Comparison of ENCODE assay signal across 9 mouse cellular contexts in the genomic region with DNA sequence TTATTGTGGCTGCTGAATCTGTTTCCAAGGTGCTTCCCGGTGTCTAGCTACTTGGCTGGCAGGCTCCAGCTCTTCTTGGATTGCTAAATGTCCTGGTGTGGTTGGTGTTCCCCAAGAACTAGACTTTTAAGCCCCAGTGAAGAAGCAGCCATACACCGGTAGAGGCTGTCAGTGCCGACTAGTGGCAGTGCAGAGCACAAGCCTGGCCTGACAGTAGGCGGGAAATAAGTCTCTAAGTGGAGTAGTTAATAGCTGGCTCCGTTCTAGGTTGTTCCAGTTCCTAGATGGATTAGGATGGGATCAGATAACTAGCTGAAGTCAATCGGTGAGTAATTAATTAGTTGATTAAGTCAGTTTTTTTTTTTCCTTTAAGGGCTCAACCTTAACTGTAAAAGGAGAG. TPM values are rescaled to one million over a fixed set of nuclear protein-coding genes. Genes with fewer than 3 reads are reported as not detected.
DNase-seq lines count a peak whose midpoint lies in the region; ATAC-seq and TF ChIP-seq lines count a peak whose summit lies in the region.
"Had no signal": no experiment of that assay in that cellular context is flagged by ENCODE, and none has a peak within 500 bp of the region (broad histone marks: within the 10 kb centered on the region; RNA-seq: fewer than 3 reads in every experiment).

No protein-coding gene starts in this region.

- H3K4me3 ChIP-seq in kidney, embryonic 16.5 days (ENCODE audit: low read length) = no peak overlapping the region
- H3K4me3 ChIP-seq in MEL (ENCODE audit: control insufficient read depth in 1 of 2, insufficient read depth in 1 of 2, low read depth in 2 of 2, low read length in 2 of 2) = no peak overlapping the region
- H3K4me3 ChIP-seq: stomach, embryonic 15.5 days had no signal

- 44% methylated on average over 6 of the region's 6 CpGs for WGBS in kidney, embryonic 16.5 days

- DNase-seq in cerebellum, adult 18-20 months = peak; percentile 44 to 57
- DNase-seq in kidney, adult 18-20 months = peak; percentile 45
- peak; percentile 64 for DNase-seq in MEL (ENCODE audit: low read depth, low spot score)
- DNase-seq in spleen, adult 12 weeks (ENCODE audit: low spot score) = no peak

- peaks cover 71% of the 10 kb centered on the region for H3K79me2 ChIP-seq in MEL (ENCODE audit: control insufficient read depth, insufficient read depth, low read length, poor library complexity)

- no peak overlapping the region for H3K27ac ChIP-seq in kidney, embryonic 16.5 days (ENCODE audit: low read length)
- H3K27ac ChIP-seq in MEL (ENCODE audit: control insufficient read depth, low read depth, low read length) = 0 out of 2 replicates have a peak overlapping the region, but pooled peaks have one; percentile 3
- H3K27ac ChIP-seq: stomach, embryonic 15.5 days had no signal

- H3K4me1 ChIP-seq in kidney, embryonic 16.5 days (ENCODE audit: insufficient read depth, low read length) = peaks cover 33% of the 10 kb centered on the region
- H3K4me1 ChIP-seq in MEL (ENCODE audit: control insufficient read depth in 1 of 2, insufficient read depth in 2 of 2, low read length in 2 of 2) = peaks cover 27 to 33% of the 10 kb centered on the region in 2 experiments

- TF ChIP-seq CTCF in MEL (IDR thresholded peaks at IDR 0.05 in 2 of 3, conservative IDR thresholded peaks at IDR 0.05 in 1 of 3; ENCODE audit: control insufficient read depth in 1 of 3, insufficient read depth in 1 of 3, low read depth in 2 of 3, low read length in 3 of 3, poor library complexity in 1 of 3, severe bottlenecking in 1 of 3) = peak; percentile 30 to 64 (median 60); a peak in 5 of 6 replicates

- TF ChIP-seq EP300 in MEL (IDR thresholded peaks at IDR 0.05; ENCODE audit: low read depth in 1 of 2, low read length in 2 of 2) = no peak

- H3K4me2 ChIP-seq in kidney, embryonic 16.5 days (replicated peaks; ENCODE audit: low read depth, low read length) = no peak overlapping the region
- H3K4me2 ChIP-seq: stomach, embryonic 15.5 days had no signal

- no peak; the same call in 1 of the 2 replicates for TF ChIP-seq RAD21 in MEL (IDR thresholded peaks at IDR 0.05; ENCODE audit: low read depth, low read length)

- no peak for TF ChIP-seq POLR2A in MEL (IDR thresholded peaks at IDR 0.05; ENCODE audit: control insufficient read depth in 1 of 2, insufficient read depth in 1 of 2, low read depth in 1 of 2, low read length in 2 of 2, poor library complexity in 1 of 2)

- ATAC-seq in cerebellum, adult (ENCODE audit: insufficient number of reproducible peaks, low FRiP score, low TSS enrichment) = no peak
- no peak for ATAC-seq in kidney, embryonic 16.5 days (ENCODE audit: low FRiP score, low TSS enrichment)
- peak; percentile 51 for ATAC-seq in inflammation-experienced regulatory T-cells, adult 6 months
- peak; percentile 69 for ATAC-seq in megakaryocyte-erythroid progenitor cell, adult 5-6 weeks (replicated peaks; ENCODE audit: low FRiP score, low TSS enrichment, poor library complexity, severe bottlenecking)

- H3K27me3 ChIP-seq in kidney, embryonic 16.5 days (ENCODE audit: insufficient read depth, low read length) = no peaks in the 10 kb centered on the region
- no peaks in the 10 kb centered on the region for H3K27me3 ChIP-seq in MEL (ENCODE audit: control insufficient read depth in 1 of 2, insufficient read depth in 2 of 2, low read length in 2 of 2)
- H3K27me3 ChIP-seq: stomach, embryonic 15.5 days had no signal

- H3K36me3 ChIP-seq in kidney, embryonic 16.5 days (ENCODE audit: insufficient read depth, low read length) = peaks cover 29% of the 10 kb centered on the region
- H3K36me3 ChIP-seq in MEL (ENCODE audit: control insufficient read depth in 1 of 2, insufficient read depth in 2 of 2, low read length in 2 of 2) = peaks cover 12 to 36% of the 10 kb centered on the region in 2 experiments

- H3K9me3 ChIP-seq in kidney, embryonic 16.5 days (ENCODE audit: low read length) = no peaks in the 10 kb centered on the region; the same call in 1 of the 2 replicates
- no peaks in the 10 kb centered on the region for H3K9me3 ChIP-seq in MEL (replicated peaks; ENCODE audit: insufficient read depth, low read length)
- H3K9me3 ChIP-seq: stomach, embryonic 15.5 days had no signal

- H3K9ac ChIP-seq in kidney, embryonic 16.5 days (replicated peaks; ENCODE audit: low read length) = no peak overlapping the region
- H3K9ac ChIP-seq in MEL (ENCODE audit: control insufficient read depth, low read depth, low read length, poor library complexity, severe bottlenecking) = 0 out of 2 replicates have a peak overlapping the region, but pooled peaks have one; percentile 6
- H3K9ac ChIP-seq: stomach, embryonic 15.5 days had no signal

TF ChIP-seq in MEL, 35 proteins besides CTCF, POLR2A, EP300 and RAD21:
- TF ChIP-seq RCOR1 (IDR thresholded peaks at IDR 0.05; ENCODE audit: low read depth, low read length) (no peak), SMC3 (IDR thresholded peaks at IDR 0.05; ENCODE audit: low read depth, low read length) (peak; percentile 33), SIN3A (IDR thresholded peaks at IDR 0.05; ENCODE audit: low read length) (0 out of 2 replicates have a peak, but pooled peaks have one; percentile 17), UBTF (IDR thresholded peaks at IDR 0.05; ENCODE audit: borderline replicate concordance, insufficient read depth, low read depth, low read length) (no peak), ZNF384 (IDR thresholded peaks at IDR 0.05; ENCODE audit: low read depth, low read length) (no peak), E2F4 (IDR thresholded peaks at IDR 0.05; ENCODE audit: borderline replicate concordance, low read depth, low read length) (no peak), ZMIZ1 (IDR thresholded peaks at IDR 0.05; ENCODE audit: low read depth, low read length) (no peak), ZC3H11A (IDR thresholded peaks at IDR 0.05; ENCODE audit: low read depth, low read length) (no peak), ELF1 (IDR thresholded peaks at IDR 0.05; ENCODE audit: low read depth, low read length) (no peak), USF1 (IDR thresholded peaks at IDR 0.05; ENCODE audit: low read depth, low read length) (no peak), USF2 (IDR thresholded peaks at IDR 0.05; ENCODE audit: borderline replicate concordance in 1 of 2, insufficient read depth in 1 of 2, low read depth in 1 of 2, low read length in 2 of 2) (no peak), MYB (IDR thresholded peaks at IDR 0.05; ENCODE audit: low read depth, low read length) (no peak), MXI1 (IDR thresholded peaks at IDR 0.05; ENCODE audit: low read depth, low read length) (no peak), MEF2A (IDR thresholded peaks at IDR 0.05; ENCODE audit: extremely low read depth, insufficient replicate concordance, low read depth, low read length, poor library complexity, severe bottlenecking) (no peak), POLR2AphosphoS5 (IDR thresholded peaks at IDR 0.05; ENCODE audit: borderline replicate concordance, low read depth, low read length) (no peak), ETS1 (IDR thresholded peaks at IDR 0.05; ENCODE audit: low read depth, low read length) (no peak), POLR2AphosphoS2 (IDR thresholded peaks at IDR 0.05; ENCODE audit: low read length) (no peak), TCF12 (IDR thresholded peaks at IDR 0.05; ENCODE audit: low read depth, low read length) (no peak)

RNA-seq across cellular contexts. Expression of a gene that starts 3.9 kb away (rescaled TPM):
- 17.9 and 19.0 TPM in 2 replicates for polyA plus RNA-seq in kidney, embryonic 16.5 days (2015; fragmentation: Nextera tagmentation; extraction: Ambion mirVana)
- 8.6 and 10.0 TPM in 2 replicates for total RNA-seq in MEL (2012; rRNA removed)
- 10 to 100 TPM in 1 of 2 experiments, not detected in 1; 12.7 TPM for polyA plus RNA-seq in MEL (2012; ENCODE audit: insufficient read depth in 1 of 2, insufficient read length in 2 of 2, low read depth in 1 of 2, low replicate concordance in 2 of 2, missing spikeins in 1 of 2)
- 10 to 100 TPM in 2 of 3 experiments, 1 to 10 TPM in 1; 9.1 to 11.5 (median 11.1) TPM for polyA plus RNA-seq in inflammation-experienced regulatory T-cells, adult 6 months (2017; shearing (Covaris generic))
- total RNA-seq in megakaryocyte-erythroid progenitor cell, adult 5-6 weeks (2014; fragmentation: Nextera tagmentation) = 7.4 and 7.5 TPM in 2 replicates
- 7.3 and 11.4 TPM in 2 replicates for total RNA-seq in megakaryocyte-erythroid progenitor cell, adult 5-6 weeks (2017)

RNA-seq across cellular contexts. Expression of a gene that starts 40.3 kb away (rescaled TPM):
- polyA plus RNA-seq in kidney, embryonic 16.5 days (2015; fragmentation: Nextera tagmentation; extraction: Ambion mirVana) = 65.2 and 71.0 TPM in 2 replicates
- total RNA-seq in MEL (2012; rRNA removed) = 30.6 and 38.8 TPM in 2 replicates
- polyA plus RNA-seq in MEL (2012; ENCODE audit: insufficient read depth in 1 of 2, insufficient read length in 2 of 2, low read depth in 1 of 2, low replicate concordance in 2 of 2, missing spikeins in 1 of 2) = 10 to 100 TPM in 1 of 2 experiments, not detected in 1; 39.6 TPM
- 10 to 100 TPM; 40.1 to 45.0 (median 42.4) TPM for polyA plus RNA-seq in inflammation-experienced regulatory T-cells, adult 6 months (2017; shearing (Covaris generic))
- 65.2 and 101 TPM in 2 replicates for total RNA-seq in megakaryocyte-erythroid progenitor cell, adult 5-6 weeks (2014; fragmentation: Nextera tagmentation)
- total RNA-seq in megakaryocyte-erythroid progenitor cell, adult 5-6 weeks (2017) = 40.5 and 66.1 TPM in 2 replicates

RNA-seq across cellular contexts. Expression of a gene that starts 40.4 kb away (rescaled TPM):
- 23.8 and 29.0 TPM in 2 replicates for polyA plus RNA-seq in kidney, embryonic 16.5 days (2015; fragmentation: Nextera tagmentation; extraction: Ambion mirVana)
- 23.7 and 25.1 TPM in 2 replicates for total RNA-seq in MEL (2012; rRNA removed)
- polyA plus RNA-seq in MEL (2012; ENCODE audit: insufficient read depth in 1 of 2, insufficient read length in 2 of 2, low read depth in 1 of 2, low replicate concordance in 2 of 2, missing spikeins in 1 of 2) = 10 to 100 TPM in 1 of 2 experiments, not detected in 1; 24.2 TPM
- 10 to 100 TPM; 34.1 to 38.4 (median 35.8) TPM for polyA plus RNA-seq in inflammation-experienced regulatory T-cells, adult 6 months (2017; shearing (Covaris generic))
- total RNA-seq in megakaryocyte-erythroid progenitor cell, adult 5-6 weeks (2014; fragmentation: Nextera tagmentation) = 40.4 and 50.3 TPM in 2 replicates
- 28.8 and 44.3 TPM in 2 replicates for total RNA-seq in megakaryocyte-erythroid progenitor cell, adult 5-6 weeks (2017)

Comparison
In these comparisons a context has a peak if more than half of its experiments do, and no peak if none do; other contexts are left out.
1. ATAC-seq: peak in inflammation-experienced regulatory T-cells, adult 6 months (single experiment) and megakaryocyte-erythroid progenitor cell, adult 5-6 weeks (single experiment); none in cerebellum, adult (single experiment) and kidney, embryonic 16.5 days (single experiment).